Mouse (Mus musculus) C2C12 (cell line): ENCODE measurements at regions not wholly inside any gene's neighbourhood (a gene's known extent, or its start where the extent isn't known, plus 50 kb on each side); places are given as distances from the start of the nearest gene placed in this dataset.

ENCODE experiments used
- H3K27me3 ChIP-seq: one replicate; pipeline ENCODE4 v1.6.1; 2011; ENCODE audit not compliant: control insufficient read depth, insufficient read depth, insufficient read length
- H3K36me3 ChIP-seq: one replicate; pipeline ENCODE4 v1.6.1; 2011; ENCODE audit not compliant: control insufficient read depth, insufficient read depth
- H3K4me3 ChIP-seq: one replicate; pipeline ENCODE4 v1.5.1; 2011; ENCODE audit warnings: mild to moderate bottlenecking, control low read depth; ENCODE audit not compliant: poor library complexity, insufficient read depth, severe bottlenecking
- H3K79me2 ChIP-seq: one replicate; pipeline ENCODE4 v1.6.1; 2011; ENCODE audit not compliant: control insufficient read depth, insufficient read depth
- H3K79me3 ChIP-seq: one replicate; pipeline ENCODE4 v1.6.1; 2011; ENCODE audit warnings: low read depth, control low read depth
- H3ac ChIP-seq: one replicate; pipeline ENCODE3; 2011; ENCODE audit warnings: low read depth; ENCODE audit not compliant: control insufficient read depth, insufficient read length
- CEBPB ChIP-seq: IDR thresholded peaks from one replicate; pipeline ENCODE4 v1.6.1; 2011; ENCODE audit warnings: low read depth, mild to moderate bottlenecking, control low read depth, moderate library complexity
- CTCF ChIP-seq: IDR thresholded peaks from one replicate; pipeline ENCODE4 v1.5.1; 2011; ENCODE audit not compliant: control insufficient read depth, insufficient read depth, insufficient read length
- FOSL1 ChIP-seq: IDR thresholded peaks from one replicate; pipeline ENCODE4 v1.8.0; 2011; ENCODE audit warnings: mild to moderate bottlenecking, low read length; ENCODE audit not compliant: poor library complexity, insufficient read depth, severe bottlenecking
- MAX ChIP-seq: IDR thresholded peaks from one replicate; pipeline ENCODE4 v1.6.1; 2011; ENCODE audit warnings: mild to moderate bottlenecking, control low read depth
- MYOD1 ChIP-seq: IDR thresholded peaks from one replicate; pipeline ENCODE4 v1.6.1; 2011; ENCODE audit warnings: low read depth; ENCODE audit not compliant: control insufficient read depth, insufficient read length
- MYOG ChIP-seq: IDR thresholded peaks from one replicate; pipeline ENCODE4 v1.6.1; 2011; ENCODE audit not compliant: control insufficient read depth, insufficient read length; ENCODE audit errors: extremely low read depth
- USF1 ChIP-seq: IDR thresholded peaks from one replicate; pipeline ENCODE4 v1.6.1; 2011; ENCODE audit warnings: low read depth, mild to moderate bottlenecking, control low read depth, moderate library complexity

DNA sequence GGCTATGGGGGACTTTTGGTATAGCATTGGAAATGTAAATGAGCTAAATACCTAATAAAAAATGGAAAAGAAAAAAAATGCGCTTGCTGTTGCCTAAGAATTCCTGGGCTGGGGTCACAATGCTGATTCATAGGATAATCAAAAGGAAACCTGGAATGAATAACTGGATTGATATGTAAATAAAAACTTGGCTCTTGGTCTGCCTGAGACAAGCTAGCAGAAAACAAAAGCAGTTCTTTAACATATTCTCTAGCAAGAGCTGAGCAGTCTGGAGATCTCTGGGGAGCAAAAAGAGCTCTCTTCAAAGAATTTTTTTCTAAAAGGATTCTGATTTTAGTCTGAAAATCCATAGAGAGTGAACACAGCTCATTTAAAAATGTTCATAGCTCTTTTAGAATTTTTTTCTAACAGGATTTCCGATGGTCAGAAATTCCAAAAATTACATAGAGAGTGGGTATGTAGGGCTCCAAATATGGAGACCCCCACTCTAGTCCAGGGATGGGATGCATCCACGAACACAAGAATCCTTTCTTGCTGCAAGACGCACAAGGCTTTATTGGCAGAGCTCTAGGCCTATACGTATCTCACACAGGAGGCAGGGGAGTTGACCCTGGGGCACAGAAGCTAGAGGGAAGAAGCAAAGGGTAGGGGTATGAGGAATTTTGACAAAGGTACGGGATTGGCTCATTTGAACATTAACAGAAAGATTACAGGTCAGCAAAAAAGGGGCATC is 572.7 kb downstream of the Cdh10 start:
- Histone ChIP-seq H3K79me3 (no peaks in the 10 kb centered on the region), H3K79me2 (no peaks in the 10 kb centered on the region), H3K4me3 (no peak overlapping the region), H3ac (no peak overlapping the region), H3K36me3 (no peaks in the 10 kb centered on the region), H3K27me3 (no peaks in the 10 kb centered on the region)
- TF ChIP-seq CEBPB, result no peak
- no peak for TF ChIP-seq MYOG
- TF ChIP-seq CTCF, result no peak
- TF ChIP-seq MYOD1, result no peak
- no peak for TF ChIP-seq MAX
- TF ChIP-seq USF1, result no peak

DNA sequence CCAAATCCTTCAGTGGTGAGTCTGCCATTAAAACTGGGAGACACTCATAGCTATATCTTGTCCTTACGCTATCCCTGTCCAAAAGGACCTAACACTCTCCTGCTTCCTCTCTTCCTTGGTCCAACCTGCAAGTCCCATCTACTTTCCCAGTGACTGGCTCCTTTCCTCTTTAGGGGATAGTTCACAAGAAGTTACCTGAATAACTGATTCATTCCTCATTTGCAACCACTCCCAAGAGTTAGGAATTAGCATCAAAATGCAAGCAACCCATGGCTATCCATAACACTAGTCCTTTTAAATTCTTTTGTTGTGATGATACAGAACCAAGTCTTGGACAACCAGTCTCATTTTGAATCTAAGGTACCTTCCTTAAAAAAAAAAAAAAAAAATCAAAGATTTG is 576.9 kb downstream of the Cdh10 start:
- Histone ChIP-seq H3K79me3 (no peaks in the 10 kb centered on the region), H3K27me3 (no peaks in the 10 kb centered on the region), H3K4me3 (no peak overlapping the region), H3K79me2 (no peaks in the 10 kb centered on the region), H3ac (no peak overlapping the region), H3K36me3 (no peaks in the 10 kb centered on the region)
- TF ChIP-seq CTCF (no peak), CEBPB (no peak), MAX (no peak), MYOG (no peak), FOSL1 (no peak), MYOD1 (no peak), USF1 (no peak)
